Mouse (Mus musculus): ENCODE data around the gene Fam83b. TPM values are rescaled to one million over a fixed set of nuclear protein-coding genes. Genes with fewer than 3 reads are reported as not detected.

Gene Fam83b
- total RNA-seq (2021): under 1 TPM; 0.20 to 0.36 TPM
- long read RNA-seq, experiment 1: 0 reads
- long read RNA-seq, experiment 2: 0 reads

GRCm38 (mm10) chr9:76566515-76567280 lies at the start of gene Fam83b:
Gene Fam83b (minus strand): TSS chr9:76567116.
- intact Hi-C loops (cut with DNase I): no loop called here
- DNase-seq: peak; percentile 13 to 17

- intact Hi-C loops (cut with DNase I): no loop called here
- DNase-seq: no peak
Observed at GRCm38 (mm10) chr9:76614165-76614564, 47.2 kb upstream of the Fam83b start.

GRCm38 (mm10) chr9:76603744-76604143 lies 36.8 kb upstream of the Fam83b start:
- intact Hi-C loops (cut with DNase I): no loop called here
- no peak for DNase-seq

GRCm38 (mm10) chr9:76602874-76603273 lies 36.0 kb upstream of the Fam83b start:
- no peak for DNase-seq
- intact Hi-C loops (cut with DNase I): no loop called here

- intact Hi-C loops (cut with DNase I): no loop called here
- DNase-seq: no peak
Observed at GRCm38 (mm10) chr9:76597395-76597794, 30.5 kb upstream of the Fam83b start.

- intact Hi-C loops (cut with DNase I): no loop called here
- DNase-seq: no peak
Observed at GRCm38 (mm10) chr9:76593841-76594240, 26.9 kb upstream of the Fam83b start.

- no peak for DNase-seq
- intact Hi-C loops (cut with DNase I): no loop called here
Observed at GRCm38 (mm10) chr9:76583943-76584342, 17.0 kb upstream of the Fam83b start.

- intact Hi-C loops (cut with DNase I): no loop called here
- no peak for DNase-seq
Observed at GRCm38 (mm10) chr9:76581966-76582365, 15.1 kb upstream of the Fam83b start.

GRCm38 (mm10) chr9:76567281-76567655 lies 352 bp upstream of the Fam83b start:
- intact Hi-C loops (cut with DNase I): no loop called here
- DNase-seq: no peak

- intact Hi-C loops (cut with DNase I): no loop called here
Observed at GRCm38 (mm10) chr9:76565656-76566055, 1.3 kb downstream of the Fam83b start.

GRCm38 (mm10) chr9:76564071-76564470 lies 2.8 kb downstream of the Fam83b start:
- intact Hi-C loops (cut with DNase I): no loop called here

More at GRCm38 (mm10) chr9:76565656-76566055, 1.3 kb downstream of the Fam83b start:
- DNase-seq: no peak

GRCm38 (mm10) chr9:76562794-76563193 lies 4.1 kb downstream of the Fam83b start:
- DNase-seq: no peak
- intact Hi-C loops (cut with DNase I): no loop called here

More at GRCm38 (mm10) chr9:76564071-76564470, 2.8 kb downstream of the Fam83b start:
- DNase-seq: no peak

GRCm38 (mm10) chr9:76559240-76559639 lies 7.7 kb downstream of the Fam83b start:
- intact Hi-C loops (cut with DNase I): no loop called here
- no peak for DNase-seq

GRCm38 (mm10) chr9:76553758-76554157 lies 13.2 kb downstream of the Fam83b start:
- intact Hi-C loops (cut with DNase I): no loop called here
- DNase-seq: no peak

GRCm38 (mm10) chr9:76553115-76553514 lies 13.8 kb downstream of the Fam83b start:
- no peak for DNase-seq
- intact Hi-C loops (cut with DNase I): no loop called here

GRCm38 (mm10) chr9:76546714-76547113 lies 20.2 kb downstream of the Fam83b start:
- intact Hi-C loops (cut with DNase I): no loop called here
- no peak for DNase-seq

- intact Hi-C loops (cut with DNase I): no loop called here
- DNase-seq: no peak
Observed at GRCm38 (mm10) chr9:76540684-76541083, 26.2 kb downstream of the Fam83b start.

- no peak for DNase-seq
- intact Hi-C loops (cut with DNase I): no loop called here
Observed at GRCm38 (mm10) chr9:76539953-76540621, 26.8 kb downstream of the Fam83b start.

- intact Hi-C loops (cut with DNase I): no loop called here
- no peak for DNase-seq
Observed at GRCm38 (mm10) chr9:76539271-76539670, 27.6 kb downstream of the Fam83b start.

- intact Hi-C loops (cut with DNase I): no loop called here
- DNase-seq: no peak
Observed at GRCm38 (mm10) chr9:76536032-76536431, 30.9 kb downstream of the Fam83b start.

- intact Hi-C loops (cut with DNase I): no loop called here
- no peak for DNase-seq
Observed at GRCm38 (mm10) chr9:76532403-76532802, 34.5 kb downstream of the Fam83b start.

GRCm38 (mm10) chr9:76531368-76531767 lies 35.5 kb downstream of the Fam83b start:
- no peak for DNase-seq
- intact Hi-C loops (cut with DNase I): no loop called here

All from heart, postnatal 14 days (tissue).